Mouse (Mus musculus) thymus, postnatal 4 days (tissue): Measurements from ENCODE around the gene Ep300.

Source experiments
- DNase-seq: peaks from one replicate; pipeline ENCODE4 v3.0.0; 2021

The Ep300 gene

GRCm38 (mm10) chr15:81584913-81585745 lies at the start of gene Ep300:
TSS of gene Ep300 (plus strand) at chr15:81585351.
- peak; percentile 98 for DNase-seq

- no peak for DNase-seq
These were observed 49.2 kb upstream of the Ep300 start for GRCm38 (mm10) chr15:81535881-81536351.

- no peak for DNase-seq
These were observed 47.0 kb upstream of the Ep300 start for GRCm38 (mm10) chr15:81538149-81538548.

GRCm38 (mm10) chr15:81539560-81539959 lies 45.6 kb upstream of the Ep300 start:
- DNase-seq = peak; percentile 31

- DNase-seq = no peak
These were observed 40.2 kb upstream of the Ep300 start for GRCm38 (mm10) chr15:81544916-81545315.

GRCm38 (mm10) chr15:81545387-81546176 lies 39.6 kb upstream of the Ep300 start:
- DNase-seq = no peak

- DNase-seq = no peak
These were observed 31.7 kb upstream of the Ep300 start for GRCm38 (mm10) chr15:81553455-81553854.

- no peak for DNase-seq
These were observed 30.4 kb upstream of the Ep300 start for GRCm38 (mm10) chr15:81554558-81555297.

- no peak for DNase-seq
These were observed 29.2 kb upstream of the Ep300 start for GRCm38 (mm10) chr15:81555986-81556385.

- no peak for DNase-seq
These were observed 23.6 kb upstream of the Ep300 start for GRCm38 (mm10) chr15:81561501-81561900.

- peak; percentile 15 for DNase-seq
These were observed 23.2 kb upstream of the Ep300 start for GRCm38 (mm10) chr15:81561996-81562395.

GRCm38 (mm10) chr15:81562491-81563488 lies 22.4 kb upstream of the Ep300 start:
- no peak for DNase-seq

- no peak for DNase-seq
These were observed 17.1 kb upstream of the Ep300 start for GRCm38 (mm10) chr15:81568093-81568492.

GRCm38 (mm10) chr15:81568592-81568991 lies 16.6 kb upstream of the Ep300 start:
- DNase-seq = no peak

- DNase-seq = no peak
These were observed 8.2 kb upstream of the Ep300 start for GRCm38 (mm10) chr15:81576961-81577360.

GRCm38 (mm10) chr15:81577743-81578165 lies 7.4 kb upstream of the Ep300 start:
- DNase-seq = no peak

- DNase-seq = no peak
These were observed 685 bp upstream of the Ep300 start for GRCm38 (mm10) chr15:81584466-81584865.

- peak; percentile 91 for DNase-seq
These were observed 753 bp downstream of the Ep300 start for GRCm38 (mm10) chr15:81585746-81586461.

GRCm38 (mm10) chr15:81586466-81586865 lies 1.3 kb downstream of the Ep300 start:
- DNase-seq = no peak

- no peak for DNase-seq
These were observed 2.5 kb downstream of the Ep300 start for GRCm38 (mm10) chr15:81587686-81588085.

- no peak for DNase-seq
These were observed 9.1 kb downstream of the Ep300 start for GRCm38 (mm10) chr15:81594146-81594696.
